Mouse (Mus musculus) cerebellum, adult 2 months (tissue): ENCODE measurements around the gene Dus4l. TPM values are rescaled to one million over a fixed set of nuclear protein-coding genes. Genes with fewer than 3 reads are reported as not detected.
"Not testable (repeated sequence)": the region's sequence is repeated elsewhere in the genome, so short reads cannot be mapped to it uniquely, and the experiment has no call there.

Experiments
- DNase-seq, 2 experiments: peaks; one replicate each; pipeline ENCODE4 v3.0.0; 2021
- H3K27ac ChIP-seq: fragments of 200-500 bp; 2 replicates; pipeline ENCODE4 v1.5.1; 2012; ENCODE audit warnings: low read length, control low read depth, inconsistent platforms; ENCODE audit not compliant: insufficient read depth
- H3K27me3 ChIP-seq: fragments of 200-500 bp; 2 replicates; pipeline ENCODE4 v1.6.1; 2012; ENCODE audit warnings: inconsistent platforms, mild to moderate bottlenecking, low read length, moderate library complexity; ENCODE audit not compliant: control insufficient read depth, insufficient read depth
- H3K4me1 ChIP-seq: fragments of 200-500 bp; 2 replicates; pipeline ENCODE4 v1.6.1; 2011; ENCODE audit warnings: low read length; ENCODE audit not compliant: control insufficient read depth, insufficient read depth
- H3K4me3 ChIP-seq: fragments of 200-500 bp; replicated peaks from 2 replicates; pipeline ENCODE3; 2011; ENCODE audit warnings: mild to moderate bottlenecking, low read depth, low read length, control low read depth; ENCODE audit not compliant: insufficient read depth
- CTCF ChIP-seq: fragments of 200-500 bp; IDR thresholded peaks from 2 replicates; pipeline ENCODE4 v1.5.1; 2011; ENCODE audit warnings: low read depth, mild to moderate bottlenecking, control low read depth, low read length, moderate library complexity, borderline replicate concordance; ENCODE audit not compliant: insufficient read depth
- POLR2A ChIP-seq: fragments of 200-500 bp; IDR thresholded peaks from 2 replicates; pipeline ENCODE4 v1.6.1; 2011; ENCODE audit warnings: low read length, control low read depth, borderline replicate concordance; ENCODE audit not compliant: insufficient read depth
- WGBS: fragments of 180-500 bp; shearing (Covaris S2); methylation state at CpG from one replicate; pipeline ENCODE4 v1.1.7; 2018; 5-methylcytosine and 5-hydroxymethylcytosine counted together
- polyA plus RNA-seq: library from polyadenylated mRNA; depleted of rRNA; stranded (reverse); fragments of >200 nt; gene quantifications from 2 replicates; pipeline ENCODE4 v1.2.3, GENCODE M21; 2012

Dus4l gene
- polyA plus RNA-seq, 1 experiment, result 8.3 TPM

GRCm38 (mm10) chr12:31656841-31657240 lies 2.2 kb upstream of the Dus4l start:
- H3K27ac ChIP-seq, result no peak overlapping the region
- TF ChIP-seq POLR2A (no peak), CTCF (no peak)
- no peak for DNase-seq
- no peaks in the 10 kb centered on the region for H3K27me3 ChIP-seq
- H3K4me3 ChIP-seq, result no peak overlapping the region
- WGBS, result 96% methylated on average over 2 of the region's 2 CpGs
- H3K4me1 ChIP-seq, result no peaks in the 10 kb centered on the region

GRCm38 (mm10) chr12:31654965-31655477 lies 395 bp upstream of the Dus4l start:
- under 1% methylated on average over 29 of the region's 29 CpGs for WGBS
- Histone ChIP-seq H3K4me3 (peak overlapping the region; percentile 79), H3K27ac (peak overlapping the region; percentile 68), H3K27me3 (no peaks in the 10 kb centered on the region), H3K4me1 (no peaks in the 10 kb centered on the region)
- DNase-seq, result no peak
- no peak; the same call in 1 of the 2 replicates for TF ChIP-seq POLR2A
- peak; percentile 20; the same call in 1 of the 2 replicates for TF ChIP-seq CTCF

- Histone ChIP-seq H3K27me3 (no peaks in the 10 kb centered on the region), H3K4me1 (no peaks in the 10 kb centered on the region), H3K27ac (no peak overlapping the region), H3K4me3 (no peak overlapping the region)
- no peak for DNase-seq
- 72% methylated on average over 5 of the region's 5 CpGs for WGBS
- TF ChIP-seq CTCF, result no peak
- TF ChIP-seq POLR2A, result no peak
These were observed 1.0 kb downstream of the Dus4l start for GRCm38 (mm10) chr12:31653611-31654010.

- Histone ChIP-seq H3K4me3 (no peak overlapping the region), H3K27me3 (no peaks in the 10 kb centered on the region), H3K4me1 (no peaks in the 10 kb centered on the region; the same call in 1 of the 2 replicates), H3K27ac (no peak overlapping the region)
- 87% methylated on average over 3 of the region's 3 CpGs for WGBS
- TF ChIP-seq CTCF (no peak), POLR2A (no peak)
- no peak for DNase-seq
These were observed 19.4 kb downstream of the Dus4l start for GRCm38 (mm10) chr12:31635240-31635607.

- WGBS, result 2% methylated on average over 73 of the region's 73 CpGs
- peak within 1 kb of the TSS; percentile 78 for H3K4me3 ChIP-seq
- DNase-seq, result peak; percentile 79 to 83
- TF ChIP-seq CTCF (no peak), POLR2A (peak; percentile 43; the same call in 1 of the 2 replicates)
- peak within 1 kb of the TSS; percentile 76 for H3K27ac ChIP-seq
- H3K27me3 ChIP-seq, result no peaks in the 10 kb centered on the region
- H3K4me1 ChIP-seq, result no peaks in the 10 kb centered on the region; the same call in 1 of the 2 replicates
These were observed 20.0 kb downstream of the Dus4l start, which contains the start of gene Bcap29 for GRCm38 (mm10) chr12:31634343-31635239. Gene Bcap29, minus strand, starts transcription at chr12:31634658.

GRCm38 (mm10) chr12:31633970-31634342 lies 20.7 kb downstream of the Dus4l start:
- DNase-seq, result no peak
- TF ChIP-seq POLR2A, result no peak
- TF ChIP-seq CTCF, result no peak
- peak overlapping the region; percentile 78 for H3K4me3 ChIP-seq
- H3K4me1 ChIP-seq, result no peaks in the 10 kb centered on the region; the same call in 1 of the 2 replicates
- 12% methylated on average over 13 of the region's 13 CpGs for WGBS
- peak overlapping the region; percentile 37; the same call in 1 of the 2 replicates for H3K27ac ChIP-seq
- no peaks in the 10 kb centered on the region for H3K27me3 ChIP-seq

GRCm38 (mm10) chr12:31628396-31628795 lies 26.2 kb downstream of the Dus4l start:
- not testable (repeated sequence) for H3K4me3 ChIP-seq, H3K27ac ChIP-seq, H3K4me1 ChIP-seq, DNase-seq, H3K27me3 ChIP-seq
- WGBS, result 95% methylated on average over 9 of the region's 9 CpGs

GRCm38 (mm10) chr12:31625016-31625415 lies 29.6 kb downstream of the Dus4l start:
- no peaks in the 10 kb centered on the region for H3K27me3 ChIP-seq
- H3K27ac ChIP-seq, result no peak overlapping the region
- no peak overlapping the region for H3K4me3 ChIP-seq
- H3K4me1 ChIP-seq, result no peaks in the 10 kb centered on the region
- DNase-seq, result no peak
- 98% methylated on average over 1 of the region's 1 CpGs for WGBS
- TF ChIP-seq POLR2A (no peak), CTCF (no peak)
